Mouse (Mus musculus) stomach, embryonic 15.5 days (tissue): ENCODE measurements around the gene Foxp1. TPM values are rescaled to one million over a fixed set of nuclear protein-coding genes. Genes with fewer than 3 reads are reported as not detected.

Experiments
- ATAC-seq: fragments of 200-750 bp; cut with Nextera tagmentation; 2 replicates; pipeline ENCODE4 v1.8.0; 2017; ENCODE audit warnings: low read depth, moderate number of reproducible peaks, moderate TSS enrichment; ENCODE audit not compliant: insufficient read depth, low FRiP score
- H3K27ac ChIP-seq: fragments of 300-500 bp; sonication (generic); 2 replicates; pipeline ENCODE4 v1.5.1; 2015; ENCODE audit warnings: mild to moderate bottlenecking, inconsistent platforms
- H3K27me3 ChIP-seq: fragments of 300-500 bp; sonication (generic); replicated peaks from 2 replicates; pipeline ENCODE4 v1.6.1; 2015; ENCODE audit warnings: inconsistent platforms
- H3K36me3 ChIP-seq: fragments of 300-500 bp; sonication (generic); 2 replicates; pipeline ENCODE4 v1.6.1; 2015; ENCODE audit warnings: inconsistent platforms
- H3K4me1 ChIP-seq: fragments of 300-500 bp; sonication (generic); 2 replicates; pipeline ENCODE4 v1.6.1; 2015; ENCODE audit warnings: inconsistent platforms
- H3K4me2 ChIP-seq: fragments of 300-500 bp; sonication (generic); 2 replicates; pipeline ENCODE4 v1.6.1; 2015; ENCODE audit warnings: mild to moderate bottlenecking, inconsistent platforms
- H3K4me3 ChIP-seq: fragments of 300-500 bp; sonication (generic); replicated peaks from 2 replicates; pipeline ENCODE4 v1.5.1; 2015; ENCODE audit warnings: inconsistent platforms
- H3K9ac ChIP-seq: fragments of 300-500 bp; sonication (generic); 2 replicates; pipeline ENCODE4 v1.6.1; 2015; ENCODE audit warnings: inconsistent platforms
- H3K9me3 ChIP-seq: fragments of 300-500 bp; sonication (generic); 2 replicates; pipeline ENCODE4 v1.6.1; 2016; ENCODE audit warnings: inconsistent platforms
- WGBS: fragments of 180-500 bp; shearing (Covaris S2); methylation state at CpG from one replicate; pipeline ENCODE4 v1.1.7; 2015; 5-methylcytosine and 5-hydroxymethylcytosine counted together
- polyA plus RNA-seq: library from polyadenylated mRNA; unstranded; fragments of >200 nt; fragmentation: Nextera tagmentation; extraction: Ambion mirVana; gene quantifications from 2 replicates; pipeline ENCODE4 v1.2.1, GENCODE M21; 2015

Foxp1 gene
- polyA plus RNA-seq, 1 experiment from 2014 or later: 105 TPM

GRCm38 (mm10) chr6:99050288-99051006, 472.1 kb downstream of the Foxp1 start:
- WGBS: 87% methylated on average over 3 of the region's 3 CpGs
- no peak for ATAC-seq
- H3K4me2 ChIP-seq: no peak overlapping the region
- H3K4me1 ChIP-seq: no peaks in the 10 kb centered on the region
- no peaks in the 10 kb centered on the region for H3K9me3 ChIP-seq
- H3K27me3 ChIP-seq: no peaks in the 10 kb centered on the region
- H3K36me3 ChIP-seq: no peaks in the 10 kb centered on the region
- H3K4me3 ChIP-seq: no peak overlapping the region
- no peak overlapping the region for H3K27ac ChIP-seq
- no peak overlapping the region for H3K9ac ChIP-seq

- H3K4me3 ChIP-seq: no peak overlapping the region
- ATAC-seq: no peak
- no peaks in the 10 kb centered on the region for H3K27me3 ChIP-seq
- no peaks in the 10 kb centered on the region for H3K4me1 ChIP-seq
- no peak overlapping the region for H3K4me2 ChIP-seq
- 74% methylated on average over 5 of the region's 5 CpGs for WGBS
- H3K9me3 ChIP-seq: no peaks in the 10 kb centered on the region
- no peak overlapping the region for H3K9ac ChIP-seq
- H3K27ac ChIP-seq: no peak overlapping the region
- no peaks in the 10 kb centered on the region for H3K36me3 ChIP-seq
Measured at GRCm38 (mm10) chr6:99047322-99047721, 475.2 kb downstream of the Foxp1 start.

DNA sequence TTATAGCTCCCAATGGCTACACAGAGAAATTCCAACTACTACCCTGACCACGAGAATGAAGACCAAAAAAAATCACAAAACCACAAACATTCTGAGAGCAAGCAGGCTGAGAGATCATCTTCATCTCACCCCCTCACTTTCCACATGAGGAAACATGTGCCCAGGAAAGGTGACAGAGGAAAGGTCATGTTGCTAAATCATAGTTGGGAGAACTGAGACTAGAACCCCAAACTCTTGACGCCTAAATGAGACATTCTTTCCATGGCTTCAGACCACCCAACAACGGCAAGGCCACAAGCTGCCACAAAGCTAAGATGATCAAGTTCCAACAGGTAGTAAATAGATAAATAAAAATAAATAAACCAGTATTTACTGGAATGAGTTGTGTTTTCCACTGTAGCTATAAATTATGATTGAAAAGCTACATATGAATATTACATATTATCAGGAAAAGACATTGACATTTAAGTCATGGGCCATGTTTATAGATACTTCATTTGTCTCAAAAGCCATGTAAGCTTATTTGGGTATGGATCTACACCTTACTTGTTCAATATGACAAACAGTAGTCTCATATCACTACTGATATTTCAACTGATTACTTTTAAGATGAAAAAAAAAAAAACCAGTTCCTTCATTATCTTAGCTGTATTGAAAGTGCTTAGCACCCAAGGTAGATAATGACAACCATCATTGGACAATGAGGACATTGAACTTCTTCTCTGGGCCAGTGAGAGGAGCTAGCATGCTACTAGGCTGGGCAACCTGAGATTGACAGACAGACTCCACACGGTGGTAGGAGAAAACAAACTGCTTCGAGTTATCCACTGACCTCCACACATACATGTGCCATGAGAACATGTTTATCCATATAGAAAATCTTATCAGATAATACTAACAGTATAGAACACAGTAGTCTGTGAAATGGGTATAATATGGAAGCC, 476.4 kb downstream of the Foxp1 start:
- H3K4me1 ChIP-seq: no peaks in the 10 kb centered on the region
- ATAC-seq: no peak
- 81% methylated on average over 5 of the region's 5 CpGs for WGBS

DNA sequence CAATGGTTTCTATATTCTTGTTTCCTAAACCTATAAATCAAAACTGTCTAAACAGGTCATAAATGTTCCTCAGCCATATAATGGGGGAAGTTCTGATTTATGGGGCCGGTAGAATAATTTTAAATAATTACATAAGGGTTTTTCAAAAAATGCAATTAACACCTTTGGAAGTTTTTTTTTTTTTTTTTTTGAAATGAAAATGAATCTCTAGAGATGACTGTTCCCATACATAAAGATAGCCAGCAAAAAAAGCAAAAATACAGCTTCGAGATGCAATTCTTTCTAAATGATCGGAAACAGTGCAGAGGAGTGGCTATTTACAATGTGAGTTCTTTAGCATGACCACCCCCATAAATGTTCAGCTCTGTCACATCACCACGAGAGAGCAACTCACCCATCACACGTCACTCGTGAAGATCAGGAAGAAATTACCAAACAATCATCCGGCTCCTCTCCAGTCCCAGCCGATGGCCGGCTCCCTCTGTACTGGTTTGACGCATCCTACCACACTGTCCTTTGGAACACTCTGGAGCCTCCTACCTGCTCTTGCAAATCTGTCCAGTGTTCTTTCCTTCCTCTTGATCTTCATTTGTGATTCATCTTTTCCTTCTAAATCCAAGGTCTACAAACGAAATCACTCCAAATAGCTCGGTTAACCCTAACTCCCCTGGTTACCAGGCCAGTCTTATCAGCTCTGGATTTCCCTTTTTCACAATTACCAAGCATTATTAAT, 478.4 kb downstream of the Foxp1 start:
- Histone ChIP-seq H3K9ac (no peak overlapping the region), H3K9me3 (no peaks in the 10 kb centered on the region), H3K4me2 (no peak overlapping the region), H3K4me3 (no peak overlapping the region), H3K36me3 (no peaks in the 10 kb centered on the region), H3K27ac (no peak overlapping the region), H3K27me3 (no peaks in the 10 kb centered on the region), H3K4me1 (no peaks in the 10 kb centered on the region)
- 76% methylated on average over 12 of the region's 12 CpGs for WGBS
- ATAC-seq: no peak

More for the DNA sequence above, 476.4 kb downstream of the Foxp1 start:
- H3K4me2 ChIP-seq: no peak overlapping the region
- H3K27me3 ChIP-seq: no peaks in the 10 kb centered on the region
- H3K36me3 ChIP-seq: no peaks in the 10 kb centered on the region
- H3K9ac ChIP-seq: no peak overlapping the region
- no peak overlapping the region for H3K4me3 ChIP-seq
- H3K27ac ChIP-seq: no peak overlapping the region
- H3K9me3 ChIP-seq: no peaks in the 10 kb centered on the region

DNA sequence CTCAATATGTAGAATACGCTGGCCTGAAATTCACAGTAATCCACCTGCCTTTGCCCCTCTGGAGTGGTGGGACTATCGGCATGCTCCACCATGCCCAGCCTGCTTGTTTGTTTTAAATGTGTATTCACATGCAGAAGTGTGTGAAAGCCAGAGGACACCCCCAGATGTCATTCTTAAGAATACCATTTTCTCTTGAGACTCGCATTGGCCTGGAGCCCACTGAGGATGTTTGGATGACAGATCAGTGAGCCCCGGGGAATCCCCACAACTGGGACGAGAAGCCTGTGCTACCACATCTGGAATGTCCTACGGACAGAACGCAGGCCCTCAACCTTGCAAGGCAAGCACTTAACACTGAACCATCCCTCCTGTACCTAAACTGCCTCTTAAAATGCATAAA, 479.3 kb downstream of the Foxp1 start:
- ATAC-seq: no peak
- H3K9ac ChIP-seq: no peak overlapping the region
- no peak overlapping the region for H3K4me2 ChIP-seq
- 42% methylated on average over 7 of the region's 7 CpGs for WGBS
- no peak overlapping the region for H3K4me3 ChIP-seq
- H3K27ac ChIP-seq: no peak overlapping the region
- H3K9me3 ChIP-seq: no peaks in the 10 kb centered on the region
- no peaks in the 10 kb centered on the region for H3K36me3 ChIP-seq
- no peaks in the 10 kb centered on the region for H3K27me3 ChIP-seq
- H3K4me1 ChIP-seq: no peaks in the 10 kb centered on the region

GRCm38 (mm10) chr6:99042175-99042954, 480.2 kb downstream of the Foxp1 start:
- H3K27ac ChIP-seq: no peak overlapping the region
- H3K4me3 ChIP-seq: no peak overlapping the region

GRCm38 (mm10) chr6:99038977-99039376, 483.5 kb downstream of the Foxp1 start:
- H3K9ac ChIP-seq: no peak overlapping the region
- no peaks in the 10 kb centered on the region for H3K9me3 ChIP-seq
- no peak overlapping the region for H3K4me2 ChIP-seq
- no peaks in the 10 kb centered on the region for H3K27me3 ChIP-seq
- no peaks in the 10 kb centered on the region for H3K36me3 ChIP-seq
- ATAC-seq: no peak
- no peak overlapping the region for H3K4me3 ChIP-seq
- no peak overlapping the region for H3K27ac ChIP-seq
- H3K4me1 ChIP-seq: no peaks in the 10 kb centered on the region
- WGBS: 72% methylated on average over 2 of the region's 2 CpGs

More at GRCm38 (mm10) chr6:99042175-99042954, 480.2 kb downstream of the Foxp1 start:
- Histone ChIP-seq H3K27me3 (no peaks in the 10 kb centered on the region), H3K4me2 (no peak overlapping the region), H3K9me3 (no peaks in the 10 kb centered on the region), H3K36me3 (no peaks in the 10 kb centered on the region), H3K9ac (no peak overlapping the region), H3K4me1 (no peaks in the 10 kb centered on the region)
- 87% methylated on average over 6 of the region's 6 CpGs for WGBS
- ATAC-seq: no peak

DNA sequence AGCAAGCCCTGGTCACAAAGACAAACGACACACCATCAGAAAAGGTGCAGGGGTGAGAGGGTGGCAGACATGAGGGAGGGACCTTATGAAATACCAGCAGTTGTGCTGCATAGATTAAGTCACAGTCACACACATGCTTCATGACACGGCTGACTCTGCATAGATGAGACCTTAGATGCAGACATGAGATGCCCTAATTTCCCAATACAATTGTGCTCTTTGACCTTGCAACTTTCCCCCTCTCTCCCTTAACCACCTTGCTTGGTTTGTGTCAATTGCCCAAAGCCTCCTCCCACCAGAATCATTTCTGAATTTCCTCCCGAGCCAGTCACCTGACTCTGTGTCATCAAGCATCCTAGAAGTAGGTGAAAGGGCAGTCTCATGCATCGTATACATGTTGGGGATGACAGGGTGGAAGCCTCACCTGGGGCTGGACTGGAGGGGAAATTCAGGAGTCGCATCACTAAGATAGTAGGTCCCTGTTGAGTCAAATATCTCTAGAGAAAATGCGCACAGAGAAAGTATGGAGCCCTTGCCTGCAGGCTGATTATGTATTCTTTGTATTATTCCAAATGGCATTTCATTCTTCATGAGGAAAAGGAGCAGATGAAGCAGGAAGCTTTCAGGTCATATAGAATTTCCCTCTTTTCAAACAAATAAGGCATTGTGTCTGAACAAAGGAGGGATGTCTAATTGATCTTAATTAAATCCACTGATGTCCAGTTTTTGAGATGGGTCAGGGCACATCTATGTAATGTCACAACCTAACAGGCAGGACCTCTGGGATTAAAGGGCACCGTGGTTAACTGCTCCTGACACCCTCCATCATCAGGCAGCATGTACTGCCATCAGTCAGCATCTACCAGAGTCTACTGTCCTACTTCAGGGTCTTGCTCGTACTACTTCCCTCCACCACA, 486.8 kb downstream of the Foxp1 start:
- H3K27ac ChIP-seq: no peak overlapping the region
- ATAC-seq: no peak
- 84% methylated on average over 8 of the region's 8 CpGs for WGBS
- no peak overlapping the region for H3K9ac ChIP-seq
- H3K9me3 ChIP-seq: no peaks in the 10 kb centered on the region
- H3K4me2 ChIP-seq: no peak overlapping the region
- H3K27me3 ChIP-seq: no peaks in the 10 kb centered on the region
- H3K4me1 ChIP-seq: 0 out of 2 replicates have a peak, but pooled peaks cover 6% of the 10 kb centered on the region
- no peak overlapping the region for H3K4me3 ChIP-seq
- H3K36me3 ChIP-seq: no peaks in the 10 kb centered on the region

- Histone ChIP-seq H3K27ac (no peak overlapping the region), H3K36me3 (no peaks in the 10 kb centered on the region), H3K9ac (no peak overlapping the region), H3K4me1 (peaks cover 11% of the 10 kb centered on the region; the same call in 1 of the 2 replicates), H3K4me2 (no peak overlapping the region), H3K9me3 (no peaks in the 10 kb centered on the region), H3K4me3 (no peak overlapping the region), H3K27me3 (no peaks in the 10 kb centered on the region)
- no peak for ATAC-seq
- WGBS: 42% methylated on average over 6 of the region's 6 CpGs
Measured at GRCm38 (mm10) chr6:99033062-99033461, 489.5 kb downstream of the Foxp1 start.

- no peak overlapping the region for H3K27ac ChIP-seq
- WGBS: 45% methylated on average over 9 of the region's 9 CpGs
- no peaks in the 10 kb centered on the region for H3K9me3 ChIP-seq
- H3K27me3 ChIP-seq: no peaks in the 10 kb centered on the region
- H3K4me3 ChIP-seq: no peak overlapping the region
- H3K4me1 ChIP-seq: peaks cover 11% of the 10 kb centered on the region; the same call in 1 of the 2 replicates
- ATAC-seq: no peak
- no peak overlapping the region for H3K4me2 ChIP-seq
- H3K36me3 ChIP-seq: no peaks in the 10 kb centered on the region
- H3K9ac ChIP-seq: no peak overlapping the region
Measured at GRCm38 (mm10) chr6:99031321-99031903, 491.1 kb downstream of the Foxp1 start.
